Comparison of ENCODE assay signal across 9 mouse cellular contexts in genomic region chr8:124277951-124278910, GRCm38 (mm10). TPM values are rescaled to one million over a fixed set of nuclear protein-coding genes. Genes with fewer than 3 reads are reported as not detected.
DNase-seq lines count a peak whose midpoint lies in the region; ATAC-seq lines count a peak whose summit lies in the region.
"Had no signal": no experiment of that assay in that cellular context is flagged by ENCODE, and none has a peak within 500 bp of the region (broad histone marks: within the 10 kb centered on the region; RNA-seq: fewer than 3 reads in every experiment).

No protein-coding gene starts in this region.

- DNase-seq in cerebellum, adult 11-12 months = peak; percentile 56
- DNase-seq in cerebellum, adult 11 months = no peak
- peak; percentile 49 for DNase-seq in left cerebral cortex, postnatal 4 days
- DNase-seq in left cerebral cortex, postnatal 36 days (ENCODE audit: low spot score in 2 of 2) = no peak
- peak; percentile 81 for DNase-seq in adrenal gland, adult 2 months
- no peak for DNase-seq in liver, embryonic 13.5 days
- no peak for DNase-seq in spleen, adult 18-20 months
- DNase-seq in ovary, postnatal 14 days (ENCODE audit: low spot score) = no peak

- peaks cover 66% of the 10 kb centered on the region for H3K4me1 ChIP-seq in liver, embryonic 13.5 days (replicated peaks)

- H3K4me3 ChIP-seq in liver, embryonic 13.5 days (replicated peaks) = no peak overlapping the region
- H3K4me3 ChIP-seq: embryonic facial prominence, embryonic 12.5 days had no signal

- peaks cover 5% of the 10 kb centered on the region; the same call in 1 of the 2 replicates for H3K36me3 ChIP-seq in liver, embryonic 13.5 days

- no peak for ATAC-seq in liver, embryonic 13.5 days (ENCODE audit: low read depth)

- intact Hi-C loops in left cerebral cortex, postnatal 4 days (cut with DNase I) = no loop called here
- intact Hi-C loops in left cerebral cortex, postnatal 36 days (cut with DNase I) = no loop called here

- H3K4me2 ChIP-seq in liver, embryonic 13.5 days = 0 out of 2 replicates have a peak overlapping the region, but pooled peaks have one; percentile 13
- H3K4me2 ChIP-seq: embryonic facial prominence, embryonic 12.5 days had no signal

- 68% methylated on average over 24 of the region's 24 CpGs for WGBS in liver, embryonic 13.5 days (ENCODE audit: insufficient replicate concordance)

- peak overlapping the region; percentile 23 for H3K27ac ChIP-seq in liver, embryonic 13.5 days
- H3K27ac ChIP-seq: embryonic facial prominence, embryonic 12.5 days had no signal

- H3K9me3 ChIP-seq in liver, embryonic 13.5 days (replicated peaks) = no peaks in the 10 kb centered on the region; the same call in 1 of the 2 replicates

- H3K27me3 ChIP-seq in liver, embryonic 13.5 days = no peaks in the 10 kb centered on the region
- H3K27me3 ChIP-seq: embryonic facial prominence, embryonic 12.5 days had no signal

- H3K9ac ChIP-seq in liver, embryonic 13.5 days = no peak overlapping the region
- H3K9ac ChIP-seq: embryonic facial prominence, embryonic 12.5 days had no signal

RNA-seq across cellular contexts. Expression of gene Galnt2, which starts 47.0 kb away (rescaled TPM):
- 100 to 1,000 TPM in 1 of 2 experiments, 10 to 100 TPM in 1; 91.8 to 106 TPM for total RNA-seq in left cerebral cortex, postnatal 4 days (2021)
- total RNA-seq in left cerebral cortex, postnatal 36 days (2021) = 10 to 100 TPM; 45.4 to 49.7 TPM
- total RNA-seq in adrenal gland, adult 2 months (2021) = 10 to 100 TPM; 46.9 to 64.0 TPM
- polyA plus RNA-seq in adrenal gland, adult 2 months (2012; rRNA removed) = 11.1 and 11.4 TPM in 2 replicates
- 20.5 and 26.0 TPM in 2 replicates for polyA plus RNA-seq in liver, embryonic 13.5 days (2015; fragmentation: Nextera tagmentation; extraction: Ambion mirVana)

Comparison
In these comparisons a context has a peak if more than half of its experiments do, and no peak if none do; other contexts are left out.
1. DNase-seq: peak in cerebellum, adult 11-12 months (single experiment), left cerebral cortex, postnatal 4 days (single experiment) and adrenal gland, adult 2 months (single experiment); none in cerebellum, adult 11 months (single experiment), left cerebral cortex, postnatal 36 days (0 of 2), liver, embryonic 13.5 days (single experiment), spleen, adult 18-20 months (0 of 2) and ovary, postnatal 14 days (single experiment).